In genomic region chr11:86958182-86958581, GRCm38 (mm10) we compare ENCODE assay signal across 9 mouse cellular contexts. TPM values are rescaled to one million over a fixed set of nuclear protein-coding genes. Genes with fewer than 3 reads are reported as not detected.
DNase-seq lines count a peak whose midpoint lies in the region; ATAC-seq and TF ChIP-seq lines count a peak whose summit lies in the region.
"Had no signal": no experiment of that assay in that cellular context is flagged by ENCODE, and none has a peak within 500 bp of the region (broad histone marks: within the 10 kb centered on the region; RNA-seq: fewer than 3 reads in every experiment).

No protein-coding gene starts in this region.

- H3K4me1 ChIP-seq in lung, postnatal 0 days (ENCODE audit: insufficient read depth, low read depth, low read length) = peaks cover 60% of the 10 kb centered on the region
- H3K4me1 ChIP-seq in embryonic facial prominence, embryonic 13.5 days = peaks cover 83% of the 10 kb centered on the region
- peaks cover 94% of the 10 kb centered on the region for H3K4me1 ChIP-seq in kidney, embryonic 15.5 days
- H3K4me1 ChIP-seq in stomach, embryonic 14.5 days (ENCODE audit: control insufficient read depth, insufficient read depth, low read length) = peaks cover 63% of the 10 kb centered on the region

- no peak for ATAC-seq in lung, postnatal 0 days
- ATAC-seq in embryonic facial prominence, embryonic 13.5 days (ENCODE audit: insufficient number of reproducible peaks, insufficient read depth, low FRiP score, low TSS enrichment, low read depth) = no peak
- no peak for ATAC-seq in kidney, embryonic 15.5 days (replicated peaks; ENCODE audit: low FRiP score)
- ATAC-seq in stomach, embryonic 14.5 days (ENCODE audit: insufficient number of reproducible peaks, insufficient read depth, low FRiP score, low read depth) = no peak

- no peak overlapping the region for H3K4me2 ChIP-seq in lung, postnatal 0 days (replicated peaks; ENCODE audit: low read depth, low read length)
- H3K4me2 ChIP-seq in embryonic facial prominence, embryonic 13.5 days = no peak overlapping the region
- no peak overlapping the region for H3K4me2 ChIP-seq in kidney, embryonic 15.5 days
- H3K4me2 ChIP-seq in stomach, embryonic 14.5 days (replicated peaks; ENCODE audit: low read depth, low read length) = no peak overlapping the region
- H3K4me2 ChIP-seq: neural tube, embryonic 12.5 days had no signal

- H3K36me3 ChIP-seq in lung, postnatal 0 days (ENCODE audit: insufficient read depth, low read length) = no peaks in the 10 kb centered on the region
- peaks cover 9% of the 10 kb centered on the region; the same call in 1 of the 2 replicates for H3K36me3 ChIP-seq in embryonic facial prominence, embryonic 13.5 days
- no peaks in the 10 kb centered on the region for H3K36me3 ChIP-seq in kidney, embryonic 15.5 days
- no peaks in the 10 kb centered on the region for H3K36me3 ChIP-seq in stomach, embryonic 14.5 days (ENCODE audit: control insufficient read depth, insufficient read depth, low read length)
- H3K36me3 ChIP-seq: neural tube, embryonic 12.5 days had no signal

- no peaks in the 10 kb centered on the region for H3K9me3 ChIP-seq in lung, postnatal 0 days (ENCODE audit: low read length)
- H3K9me3 ChIP-seq in embryonic facial prominence, embryonic 13.5 days = no peaks in the 10 kb centered on the region
- no peaks in the 10 kb centered on the region for H3K9me3 ChIP-seq in kidney, embryonic 15.5 days (replicated peaks)
- no peaks in the 10 kb centered on the region for H3K9me3 ChIP-seq in stomach, embryonic 14.5 days (ENCODE audit: control insufficient read depth, low read depth, low read length)
- H3K9me3 ChIP-seq: neural tube, embryonic 12.5 days had no signal

- 36% methylated on average over 6 of the region's 6 CpGs for WGBS in lung, postnatal 0 days
- 29% methylated on average over 6 of the region's 6 CpGs for WGBS in embryonic facial prominence, embryonic 13.5 days
- WGBS in kidney, embryonic 15.5 days = 41% methylated on average over 6 of the region's 6 CpGs
- WGBS in stomach, embryonic 14.5 days = 42% methylated on average over 6 of the region's 6 CpGs

- TF ChIP-seq CTCF in lung, postnatal 0 days (IDR thresholded peaks at IDR 0.05) = no peak

- peak overlapping the region; percentile 57 for H3K27ac ChIP-seq in lung, postnatal 0 days (ENCODE audit: low read length)
- peak overlapping the region; percentile 76 for H3K27ac ChIP-seq in embryonic facial prominence, embryonic 13.5 days
- peak overlapping the region; percentile 96 for H3K27ac ChIP-seq in kidney, embryonic 15.5 days
- H3K27ac ChIP-seq in stomach, embryonic 14.5 days (ENCODE audit: low read length) = peak overlapping the region; percentile 40; the same call in 1 of the 2 replicates
- H3K27ac ChIP-seq: neural tube, embryonic 12.5 days had no signal

- peak; percentile 63 for DNase-seq in lung, postnatal 0 days (ENCODE audit: low spot score)
- DNase-seq in lung, postnatal 36 days = no peak
- no peak for DNase-seq in urinary bladder, adult 18-20 months (ENCODE audit: low spot score in 2 of 2)
- no peak for DNase-seq in spleen, postnatal 14 days (ENCODE audit: low spot score in 2 of 2)
- DNase-seq in thymus, postnatal 25 days = no peak

- no peak overlapping the region for H3K4me3 ChIP-seq in lung, postnatal 0 days (ENCODE audit: low read depth, low read length)
- no peak overlapping the region for H3K4me3 ChIP-seq in embryonic facial prominence, embryonic 13.5 days
- no peak overlapping the region for H3K4me3 ChIP-seq in kidney, embryonic 15.5 days (replicated peaks)
- no peak overlapping the region for H3K4me3 ChIP-seq in stomach, embryonic 14.5 days (ENCODE audit: low read depth, low read length)
- H3K4me3 ChIP-seq: neural tube, embryonic 12.5 days had no signal

- no peaks in the 10 kb centered on the region for H3K27me3 ChIP-seq in lung, postnatal 0 days (replicated peaks; ENCODE audit: insufficient read depth, low read length)
- H3K27me3 ChIP-seq in embryonic facial prominence, embryonic 13.5 days = no peaks in the 10 kb centered on the region
- no peaks in the 10 kb centered on the region for H3K27me3 ChIP-seq in kidney, embryonic 15.5 days
- no peaks in the 10 kb centered on the region for H3K27me3 ChIP-seq in stomach, embryonic 14.5 days (ENCODE audit: control insufficient read depth, insufficient read depth, low read length)
- H3K27me3 ChIP-seq: neural tube, embryonic 12.5 days had no signal

- no peak overlapping the region for H3K9ac ChIP-seq in lung, postnatal 0 days (replicated peaks; ENCODE audit: low read depth)
- H3K9ac ChIP-seq in embryonic facial prominence, embryonic 13.5 days = 0 out of 2 replicates have a peak overlapping the region, but pooled peaks have one; percentile 7
- H3K9ac ChIP-seq in kidney, embryonic 15.5 days = no peak overlapping the region
- no peak overlapping the region for H3K9ac ChIP-seq in stomach, embryonic 14.5 days (replicated peaks; ENCODE audit: low read depth, low read length)
- H3K9ac ChIP-seq: neural tube, embryonic 12.5 days had no signal

- TF ChIP-seq EP300 in lung, postnatal 0 days (IDR thresholded peaks at IDR 0.05) = no peak

RNA-seq across cellular contexts. Expression of gene Ypel2, which starts 35.3 kb away (rescaled TPM):
- polyA plus RNA-seq in lung, postnatal 0 days (2015; fragmentation: Nextera tagmentation; extraction: Ambion mirVana) = 8.5 and 9.5 TPM in 2 replicates
- 12.2 and 14.6 TPM in 2 replicates for polyA plus RNA-seq in embryonic facial prominence, embryonic 13.5 days (2015; fragmentation: Nextera tagmentation; extraction: Ambion mirVana)
- 10.1 and 10.4 TPM in 2 replicates for polyA plus RNA-seq in kidney, embryonic 15.5 days (2015; fragmentation: Nextera tagmentation; extraction: Ambion mirVana)
- polyA plus RNA-seq in stomach, embryonic 14.5 days (2014; fragmentation: Nextera tagmentation; extraction: Ambion mirVana) = 6.6 and 7.5 TPM in 2 replicates

Comparison
In these comparisons a context has a peak if more than half of its experiments do, and no peak if none do; other contexts are left out.
1. H3K27ac ChIP-seq: peak in every context shown above with its lines; median percentile 96 in kidney, embryonic 15.5 days; 76 in embryonic facial prominence, embryonic 13.5 days; 57 in lung, postnatal 0 days; 40 in stomach, embryonic 14.5 days.